Mouse (Mus musculus) layer of hippocampus, adult 8-10 months (tissue): ENCODE measurements around the gene Rhof. TPM values are rescaled to one million over a fixed set of nuclear protein-coding genes. Genes with fewer than 3 reads are reported as not detected.
A peak's percentile ranks its signal among the peaks of the same experiment; 100 is the strongest.

Experiments used
- DNase-seq, 2 experiments: peaks; one replicate each; pipeline ENCODE4 v3.0.0; 2022; ENCODE audit warnings: low spot score in 2 of 2
- total RNA-seq, 4 experiments: library from RNA; stranded (reverse); gene quantifications; 2 replicates each; pipeline ENCODE4 v1.2.4; 2022

The Rhof gene
- total RNA-seq, result 10 to 100 TPM; 42.0 to 46.6 (median 45.3) TPM

DNA sequence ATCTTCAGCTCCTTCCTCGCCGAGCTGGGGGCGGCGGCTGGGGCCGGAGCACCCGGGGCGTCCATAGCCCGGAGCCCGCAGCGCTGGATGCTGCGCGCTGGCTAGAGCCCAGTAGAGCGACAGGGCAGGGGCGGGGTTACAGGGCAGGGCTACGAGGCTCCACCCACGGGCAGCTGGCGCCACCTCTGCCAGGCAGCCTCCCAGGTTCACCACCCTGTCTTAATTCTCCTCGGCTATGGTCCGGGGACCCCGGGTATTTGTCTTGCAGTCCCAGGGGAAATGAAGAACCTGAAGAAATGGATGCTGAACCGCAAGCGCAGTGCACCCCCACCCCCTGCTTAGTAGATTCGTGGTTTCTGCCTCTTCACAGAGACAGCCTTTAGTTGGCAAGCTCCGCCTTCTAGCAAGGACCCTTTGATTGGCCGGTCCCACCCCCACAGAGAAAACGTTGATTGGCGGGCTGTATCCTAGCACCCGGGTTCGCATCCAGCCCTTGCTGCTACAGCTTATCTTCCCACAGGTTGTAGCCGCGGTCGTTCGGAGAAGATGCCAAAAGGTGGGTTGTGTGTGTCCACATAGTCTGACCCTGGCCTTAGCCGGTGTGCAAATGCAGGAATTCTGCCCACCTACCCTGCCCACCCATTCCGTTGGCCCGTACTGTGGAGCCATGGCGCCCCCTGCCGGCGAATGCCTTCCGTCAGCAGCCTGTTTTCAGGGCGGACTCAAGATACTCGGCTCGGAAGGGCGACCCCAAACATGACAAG is at the start of gene Rhof:
Gene Rhof, minus strand, starts transcription at position 385 of the 764 bp plus-strand sequence.
- peak; percentile 88 to 90 for DNase-seq

- DNase-seq, result no peak
Measured at GRCm38 (mm10) chr5:123181536-123181935, 49.0 kb upstream of the Rhof start.

GRCm38 (mm10) chr5:123180390-123180789 is 47.9 kb upstream of the Rhof start:
- no peak for DNase-seq

DNA sequence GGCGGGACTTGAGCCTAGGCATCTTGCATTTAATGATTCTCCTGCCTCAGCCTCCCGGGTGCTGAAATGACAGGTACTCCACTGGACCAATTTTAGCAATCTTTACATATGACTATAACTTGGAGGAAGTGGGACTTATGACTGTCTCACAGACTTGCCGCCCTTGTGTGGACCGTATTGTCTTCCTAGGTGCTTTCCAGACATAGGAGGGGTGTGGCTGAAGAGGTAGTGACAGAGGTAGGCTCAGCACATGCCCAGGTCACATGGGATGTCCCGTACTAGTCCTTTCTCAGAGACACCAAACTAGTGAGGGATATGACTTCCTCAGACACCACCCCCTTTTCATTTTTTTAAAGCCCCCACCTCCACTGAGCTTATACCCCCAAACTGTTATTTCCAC is 46.3 kb upstream of the Rhof start:
- no peak for DNase-seq

- peak; percentile 61 to 74 for DNase-seq
Measured at GRCm38 (mm10) chr5:123171646-123172350, 39.3 kb upstream of the Rhof start.

DNA sequence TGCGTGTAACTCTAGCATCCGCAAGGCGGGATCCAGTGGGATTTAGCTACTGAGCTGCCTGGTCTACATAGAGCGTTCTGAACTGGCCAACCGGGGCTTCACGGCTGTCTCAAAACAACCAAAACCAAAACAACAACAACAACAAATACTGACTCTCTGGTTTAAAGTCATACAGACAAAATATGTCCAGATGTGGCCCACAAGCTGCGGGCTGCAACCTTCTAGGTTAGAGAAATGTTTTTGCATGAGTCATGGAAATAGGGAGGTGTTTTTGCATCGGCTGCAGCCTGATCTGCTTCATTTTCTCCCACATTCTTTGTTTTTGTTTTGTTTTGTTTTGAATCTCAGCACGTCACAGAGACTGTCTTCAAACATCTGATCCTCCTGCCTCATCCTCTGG is 37.9 kb upstream of the Rhof start:
- no peak for DNase-seq

DNA sequence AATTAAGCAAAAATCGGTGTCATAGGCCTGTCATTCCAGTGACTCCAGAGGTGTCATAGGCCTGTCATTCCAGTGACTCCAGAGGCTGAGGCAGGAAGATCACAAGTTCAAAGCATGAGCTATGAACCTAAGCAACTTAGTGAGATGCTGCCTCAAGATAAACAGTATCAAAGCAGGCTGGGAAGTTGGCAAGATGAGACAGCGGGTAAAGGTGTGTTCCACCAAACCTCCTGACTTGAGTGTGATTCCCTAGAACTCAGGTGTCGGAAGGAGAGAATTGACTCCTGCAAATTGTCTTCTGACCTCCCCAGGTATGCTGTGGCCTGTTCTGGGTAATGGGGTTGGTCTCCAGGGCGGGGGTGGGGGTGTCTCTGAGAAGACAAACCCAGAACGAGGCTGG is 36.8 kb upstream of the Rhof start, which contains the start of gene Psmd9:
Gene Psmd9, plus strand, starts transcription at position 130 of the 400 bp plus-strand sequence.
- DNase-seq, result no peak

GRCm38 (mm10) chr5:123167591-123167990 is 35.1 kb upstream of the Rhof start:
- DNase-seq, result no peak

GRCm38 (mm10) chr5:123166437-123166836 is 33.9 kb upstream of the Rhof start:
- DNase-seq, result no peak

GRCm38 (mm10) chr5:123162942-123163341 is 30.4 kb upstream of the Rhof start:
- no peak for DNase-seq

DNA sequence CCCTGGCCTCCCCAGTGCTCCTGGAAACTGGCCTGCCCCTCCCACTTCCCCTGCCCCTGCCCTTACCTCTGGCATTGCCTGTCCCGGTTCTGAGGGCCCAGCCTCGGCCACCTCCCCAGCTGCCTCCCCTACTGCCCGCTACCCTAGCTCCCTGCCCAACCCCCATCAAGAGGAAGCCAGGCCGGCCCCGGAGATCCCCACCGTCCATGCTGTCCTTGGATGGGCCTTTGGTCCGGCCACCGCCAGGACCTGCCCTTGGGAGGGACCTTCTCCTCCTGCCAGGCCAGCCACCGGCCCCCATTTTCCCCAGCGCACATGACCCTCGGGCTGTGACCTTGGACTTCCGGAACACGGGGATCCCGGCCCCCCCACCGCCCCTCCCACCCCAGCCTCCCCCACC is 27.8 kb upstream of the Rhof start:
- no peak for DNase-seq

DNA sequence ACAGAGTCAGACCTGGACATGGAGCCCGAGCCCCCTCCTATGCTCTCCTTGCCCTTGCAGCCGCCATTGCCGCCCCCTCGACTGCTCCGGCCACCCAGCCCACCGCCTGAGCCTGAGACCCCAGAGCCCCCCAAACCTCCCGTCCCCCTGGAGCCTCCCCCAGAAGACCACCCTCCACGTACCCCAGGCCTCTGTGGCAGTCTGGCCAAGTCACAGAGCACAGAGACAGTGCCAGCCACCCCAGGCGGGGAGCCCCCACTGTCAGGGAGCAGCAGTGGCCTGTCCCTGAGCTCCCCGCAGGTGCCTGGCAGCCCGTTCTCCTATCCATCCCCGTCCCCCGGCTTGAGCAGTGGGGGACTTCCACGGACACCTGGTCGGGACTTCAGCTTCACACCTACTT is 27.4 kb upstream of the Rhof start:
- DNase-seq, result no peak

GRCm38 (mm10) chr5:123159446-123159845 is 27.0 kb upstream of the Rhof start:
- DNase-seq, result no peak

GRCm38 (mm10) chr5:123157972-123158371 is 25.5 kb upstream of the Rhof start:
- DNase-seq, result no peak

DNA sequence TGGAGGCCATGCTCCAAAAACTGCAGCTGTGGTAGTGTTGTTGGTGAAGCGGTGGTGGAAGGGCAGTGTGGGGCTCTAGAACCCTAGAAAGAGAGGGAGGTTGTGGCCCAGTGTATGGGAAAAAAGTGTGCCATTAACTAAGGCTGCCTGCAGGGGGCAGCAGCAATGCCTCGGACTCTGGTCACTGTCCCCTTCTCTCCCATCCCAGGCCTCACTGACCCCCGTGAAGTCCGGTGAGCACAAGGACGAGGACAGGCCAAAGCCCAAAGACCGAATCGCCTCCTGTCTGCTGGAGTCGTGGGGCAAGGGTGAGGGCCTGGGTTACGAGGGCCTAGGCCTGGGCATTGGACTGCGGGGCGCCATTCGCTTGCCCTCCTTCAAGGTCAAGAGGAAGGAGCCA is 24.3 kb upstream of the Rhof start:
- no peak for DNase-seq

DNA sequence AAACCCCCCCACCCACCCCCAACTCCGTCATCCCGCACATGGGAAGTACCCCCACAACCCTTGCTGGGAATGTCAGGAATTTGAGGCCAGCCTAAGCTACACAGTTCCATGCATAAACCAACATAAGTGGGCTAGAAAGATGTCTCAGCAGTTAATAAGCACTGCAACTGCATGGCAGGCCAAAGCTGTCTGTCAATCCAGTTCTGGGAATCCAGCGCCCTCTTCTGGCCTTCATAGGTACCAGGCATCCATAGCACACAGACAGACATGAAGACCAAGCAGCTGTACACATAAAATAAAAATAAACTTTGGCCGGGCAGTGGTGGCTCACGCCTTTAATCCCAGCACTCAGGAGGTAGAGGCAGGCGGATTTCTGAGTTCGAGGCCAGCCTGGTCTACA is 22.9 kb upstream of the Rhof start:
- DNase-seq, result peak in 1 of 2 experiments; percentile 78

GRCm38 (mm10) chr5:123152901-123153300 is 20.4 kb upstream of the Rhof start:
- DNase-seq, result no peak

GRCm38 (mm10) chr5:123151707-123152362 is 19.3 kb upstream of the Rhof start:
- DNase-seq, result no peak

GRCm38 (mm10) chr5:123151077-123151476 is 18.6 kb upstream of the Rhof start:
- DNase-seq, result no peak

GRCm38 (mm10) chr5:123150641-123151040 is 18.1 kb upstream of the Rhof start:
- DNase-seq, result no peak

GRCm38 (mm10) chr5:123149451-123150400 is 17.2 kb upstream of the Rhof start:
- peak; percentile 84 to 94 for DNase-seq
